Mouse (Mus musculus) myocyte (in vitro differentiated cells): ENCODE data around the gene Cela3b.

ENCODE experiments used
- E2F4 ChIP-seq: IDR thresholded peaks from one replicate; pipeline ENCODE4 v1.6.1; 2011; ENCODE audit warnings: mild to moderate bottlenecking, control low read depth, moderate library complexity; ENCODE audit not compliant: insufficient read depth
- MAX ChIP-seq: IDR thresholded peaks from one replicate; pipeline ENCODE4 v1.6.1; 2011; ENCODE audit warnings: low read depth, mild to moderate bottlenecking, control low read depth
- MYOD1 ChIP-seq, 3 experiments: IDR thresholded peaks; one replicate each; pipeline ENCODE4 v1.6.1; 2011; ENCODE audit warnings: control low read depth in 2 of 3, low read depth in 2 of 3, mild to moderate bottlenecking in 2 of 3, moderate library complexity in 1 of 3; ENCODE audit not compliant: insufficient read length in 2 of 3, control insufficient read depth in 1 of 3
- POLR2A ChIP-seq: IDR thresholded peaks from one replicate; pipeline ENCODE4 v1.6.1; 2011; ENCODE audit warnings: low read depth, mild to moderate bottlenecking, control low read depth, moderate library complexity; ENCODE audit not compliant: insufficient read length
- POLR2AphosphoS2 ChIP-seq: IDR thresholded peaks from one replicate; pipeline ENCODE4 v1.6.1; 2011; ENCODE audit warnings: low read depth, control low read depth; ENCODE audit not compliant: insufficient read length
- USF1 ChIP-seq: IDR thresholded peaks from one replicate; pipeline ENCODE4 v1.6.1; 2011; ENCODE audit warnings: low read depth, mild to moderate bottlenecking, control low read depth, moderate library complexity

DNA sequence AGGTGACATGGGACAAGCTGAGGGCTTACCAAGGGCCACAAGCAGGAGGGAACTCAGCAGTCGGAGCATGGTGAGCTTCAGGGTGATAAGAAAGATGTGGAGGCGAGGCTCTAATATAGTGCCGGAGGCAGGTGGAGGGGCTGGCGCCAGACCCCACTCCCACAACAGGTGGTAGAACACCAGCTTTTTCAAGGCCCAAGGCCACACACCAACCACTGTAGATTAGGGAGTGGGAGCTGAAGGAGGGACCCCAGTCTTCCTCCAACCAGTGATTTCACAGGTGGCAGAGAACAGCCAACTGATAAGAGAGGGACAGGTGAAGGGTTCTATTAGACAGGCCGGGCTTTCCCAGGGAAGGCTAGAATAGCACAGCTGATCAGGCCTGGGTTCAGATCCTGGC, 20.6 kb downstream of the Cela3b start, which contains the start of gene Cela3a:
- TF ChIP-seq MYOD1 (IDR thresholded peaks at IDR 0.05; ENCODE audit: control insufficient read depth in 1 of 3, insufficient read length in 2 of 3, low read depth in 2 of 3) (no peak), POLR2A (no peak), USF1 (no peak), E2F4 (no peak), POLR2AphosphoS2 (no peak), MAX (no peak)
